Comparison of ENCODE assay signal across 9 mouse cellular contexts in the genomic region with DNA sequence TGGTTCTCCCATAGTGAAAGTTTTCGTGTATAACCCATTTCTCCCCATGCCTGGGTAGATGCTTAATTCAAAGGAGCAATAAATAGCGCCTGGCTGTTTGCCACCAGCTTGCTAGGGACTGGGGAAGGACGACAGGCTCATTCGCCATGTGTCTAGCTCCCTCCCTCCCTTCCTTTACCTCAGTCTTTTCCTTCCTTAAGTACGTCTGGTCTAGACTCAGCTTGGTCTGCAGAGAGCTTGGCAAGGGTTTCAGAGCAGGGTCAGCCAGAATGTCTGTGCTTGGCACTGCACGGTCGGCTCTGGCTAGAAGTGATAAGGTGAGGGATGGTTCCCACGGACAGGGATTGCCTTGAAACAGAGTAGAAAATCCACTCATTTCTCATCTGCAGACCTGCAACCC.
DNase-seq lines count a peak whose midpoint lies in the region; ATAC-seq and TF ChIP-seq lines count a peak whose summit lies in the region.
"Had no signal": no experiment of that assay in that cellular context is flagged by ENCODE, and none has a peak within 500 bp of the region (broad histone marks: within the 10 kb centered on the region; RNA-seq: fewer than 3 reads in every experiment).

No protein-coding gene starts in this region.

- no peaks in the 10 kb centered on the region for H3K36me3 ChIP-seq in forebrain, embryonic 14.5 days (ENCODE audit: control insufficient read depth, insufficient read depth, low read length)
- no peaks in the 10 kb centered on the region for H3K36me3 ChIP-seq in forebrain, postnatal 0 days (ENCODE audit: insufficient read depth)
- H3K36me3 ChIP-seq in neural tube, embryonic 15.5 days = no peaks in the 10 kb centered on the region
- peaks cover 8% of the 10 kb centered on the region for H3K36me3 ChIP-seq in heart, adult 2 months (ENCODE audit: control insufficient read depth, insufficient read depth, low read length)

- no peak for ATAC-seq in forebrain, embryonic 14.5 days
- no peak for ATAC-seq in forebrain, postnatal 0 days
- 0 out of 2 replicates have a peak, but pooled peaks have one; percentile 38 for ATAC-seq in neural tube, embryonic 15.5 days (ENCODE audit: low FRiP score)

- intact Hi-C loops in heart, adult 2 months (cut with DNase I) = no loop called here

- 31% methylated on average over 8 of the region's 8 CpGs for WGBS in forebrain, embryonic 14.5 days
- WGBS in forebrain, postnatal 0 days = 30% methylated on average over 8 of the region's 8 CpGs
- 29% methylated on average over 8 of the region's 8 CpGs for WGBS in neural tube, embryonic 15.5 days
- WGBS in heart, adult 2 months = 5% methylated on average over 8 of the region's 8 CpGs

- TF ChIP-seq EP300 in heart, adult 2 months (IDR thresholded peaks at IDR 0.05; ENCODE audit: insufficient read depth, low read depth, low read length) = no peak

- TF ChIP-seq POLR2A in heart, adult 2 months (IDR thresholded peaks at IDR 0.05; ENCODE audit: insufficient read depth, low read depth, low read length) = no peak

- no peak overlapping the region for H3K27ac ChIP-seq in forebrain, embryonic 14.5 days (ENCODE audit: low read depth, low read length)
- H3K27ac ChIP-seq in forebrain, postnatal 0 days (ENCODE audit: low read depth, low read length) = no peak overlapping the region
- H3K27ac ChIP-seq in neural tube, embryonic 15.5 days (replicated peaks) = no peak overlapping the region
- no peak overlapping the region for H3K27ac ChIP-seq in heart, adult 2 months

- no peak overlapping the region for H3K4me2 ChIP-seq in forebrain, embryonic 14.5 days (ENCODE audit: low read length)
- H3K4me2 ChIP-seq in forebrain, postnatal 0 days (ENCODE audit: low read depth) = no peak overlapping the region
- H3K4me2 ChIP-seq in neural tube, embryonic 15.5 days = no peak overlapping the region

- H3K27me3 ChIP-seq in forebrain, embryonic 14.5 days (replicated peaks; ENCODE audit: control insufficient read depth, insufficient read depth, low read length) = no peaks in the 10 kb centered on the region
- no peaks in the 10 kb centered on the region for H3K27me3 ChIP-seq in forebrain, postnatal 0 days (ENCODE audit: insufficient read depth, low read length)
- no peaks in the 10 kb centered on the region for H3K27me3 ChIP-seq in neural tube, embryonic 15.5 days (replicated peaks)
- H3K27me3 ChIP-seq in heart, adult 2 months (ENCODE audit: control insufficient read depth, insufficient read depth, low read length) = no peaks in the 10 kb centered on the region

- no peaks in the 10 kb centered on the region; the same call in 1 of the 2 replicates for H3K79me2 ChIP-seq in heart, adult 2 months (replicated peaks; ENCODE audit: control insufficient read depth, insufficient read depth, low read length)

- no peak for TF ChIP-seq CTCF in forebrain, postnatal 0 days (IDR thresholded peaks at IDR 0.05; ENCODE audit: low read depth)
- no peak for TF ChIP-seq CTCF in heart, adult 2 months (IDR thresholded peaks at IDR 0.05)

- H3K4me3 ChIP-seq in forebrain, embryonic 14.5 days (ENCODE audit: low read depth, low read length) = no peak overlapping the region
- no peak overlapping the region for H3K4me3 ChIP-seq in forebrain, postnatal 0 days (ENCODE audit: low read depth, low read length)
- H3K4me3 ChIP-seq in neural tube, embryonic 15.5 days (replicated peaks) = no peak overlapping the region
- H3K4me3 ChIP-seq in heart, adult 2 months = no peak overlapping the region
- H3K4me3 ChIP-seq: myocyte had no signal

- peak; percentile 55 for DNase-seq in forebrain, embryonic 14.5 days (ENCODE audit: low spot score)
- no peak for DNase-seq in forebrain, postnatal 0 days
- no peak for DNase-seq in neural tube, embryonic 10.5 days (ENCODE audit: extremely low spot score, low spot score)
- peak; percentile 43 to 50 for DNase-seq in heart, adult 2 months
- DNase-seq in lung, postnatal 4 days = peak; percentile 12 to 45
- DNase-seq in right cerebral cortex, adult 2 months (ENCODE audit: low spot score in 2 of 2) = no peak
- DNase-seq in layer of hippocampus, adult 11-12 months (ENCODE audit: low spot score) = no peak

- no peaks in the 10 kb centered on the region for H3K9me3 ChIP-seq in forebrain, embryonic 14.5 days (replicated peaks; ENCODE audit: control insufficient read depth, low read length)
- H3K9me3 ChIP-seq in forebrain, postnatal 0 days (ENCODE audit: low read length) = no peaks in the 10 kb centered on the region
- no peaks in the 10 kb centered on the region for H3K9me3 ChIP-seq in neural tube, embryonic 15.5 days (replicated peaks)

- H3K4me1 ChIP-seq in forebrain, embryonic 14.5 days (ENCODE audit: control insufficient read depth, insufficient read depth, low read length) = peaks cover 4% of the 10 kb centered on the region; the same call in 1 of the 2 replicates
- H3K4me1 ChIP-seq in forebrain, postnatal 0 days (ENCODE audit: insufficient read depth) = no peaks in the 10 kb centered on the region
- H3K4me1 ChIP-seq in neural tube, embryonic 15.5 days = no peaks in the 10 kb centered on the region
- peaks cover 15% of the 10 kb centered on the region for H3K4me1 ChIP-seq in heart, adult 2 months (ENCODE audit: control insufficient read depth, insufficient read depth, low read length)

- no peak overlapping the region for H3K9ac ChIP-seq in forebrain, embryonic 14.5 days (ENCODE audit: low read length)
- H3K9ac ChIP-seq in forebrain, postnatal 0 days = no peak overlapping the region
- no peak overlapping the region for H3K9ac ChIP-seq in neural tube, embryonic 15.5 days (replicated peaks)
- H3K9ac ChIP-seq in heart, adult 2 months (ENCODE audit: low read depth, low read length) = no peak overlapping the region

Comparison
In these comparisons a context has a peak if more than half of its experiments do, and no peak if none do; other contexts are left out.
1. DNase-seq: peak in forebrain, embryonic 14.5 days (single experiment), heart, adult 2 months (2 of 2) and lung, postnatal 4 days (2 of 2); none in forebrain, postnatal 0 days (single experiment), neural tube, embryonic 10.5 days (single experiment), right cerebral cortex, adult 2 months (0 of 2) and layer of hippocampus, adult 11-12 months (single experiment).